Mouse (Mus musculus) mature B cell (primary cell): Measurements from ENCODE around the gene Slc44a5.

ENCODE experiments used
- in situ Hi-C: fragments of 300-500 bp; cut with MboI; formaldehyde crosslinking; loops from 2 replicates; pipeline ENCODE4 v1.14.3; 2019

Slc44a5 gene

GRCm38 (mm10) chr3:154300006-154300405, 326.8 kb downstream of the Slc44a5 start:
- in situ Hi-C loops, result no loop called here

- in situ Hi-C loops, result no loop called here
Measured at GRCm38 (mm10) chr3:154301102-154301501, 327.9 kb downstream of the Slc44a5 start.

- in situ Hi-C loops, result no loop called here
Measured at GRCm38 (mm10) chr3:154305163-154305884, 332.1 kb downstream of the Slc44a5 start.

GRCm38 (mm10) chr3:154317651-154318248, 344.5 kb downstream of the Slc44a5 start:
- in situ Hi-C loops, result no loop called here
